Mouse (Mus musculus): Measurements from ENCODE around the gene Shank2. TPM values are rescaled to one million over a fixed set of nuclear protein-coding genes. Genes with fewer than 3 reads are reported as not detected.

Gene Shank2
- total and polyA plus RNA-seq, 3 experiments: not detected

GRCm38 (mm10) chr7:144458881-144459280, 457.2 kb downstream of the Shank2 start:
- H3K79me2 ChIP-seq (replicated peaks; ENCODE audit: control insufficient read depth, extremely low read depth, insufficient read depth, poor library complexity, severe bottlenecking): no peaks in the 10 kb centered on the region
- no peak overlapping the region for H3K4me2 ChIP-seq (ENCODE audit: insufficient read depth, low read depth, poor library complexity, severe bottlenecking)
- peaks cover 7% of the 10 kb centered on the region for H3K9me3 ChIP-seq (replicated peaks; ENCODE audit: low read length)
- dilution Hi-C loops (cut with MboI; ENCODE audit: extremely low pct_ligation_motif_present, extremely low pct_unique_long_range_greater_than_20kb, low sequenced_read_pairs): no loop called here
- H3K27me3 ChIP-seq (replicated peaks): peaks cover 81% of the 10 kb centered on the region
- H3K9ac ChIP-seq (ENCODE audit: insufficient read depth, low read depth): no peak overlapping the region
- H3K27ac ChIP-seq (ENCODE audit: insufficient read depth, low read depth): no peak overlapping the region
- peaks cover 0 to 2% of the 10 kb centered on the region in 2 experiments; a peak in 2 of 4 replicates for H3K4me1 ChIP-seq (ENCODE audit: control insufficient read depth in 1 of 2, insufficient read depth in 2 of 2)
- TF ChIP-seq MEF2A (IDR thresholded peaks at IDR 0.05; ENCODE audit: borderline replicate concordance, low read depth, low read length): no peak
- no peak for TF ChIP-seq MAX (IDR thresholded peaks at IDR 0.05; ENCODE audit: low read length)
- no peak for TF ChIP-seq EP300 (IDR thresholded peaks at IDR 0.05; ENCODE audit: low read length)
- TF ChIP-seq IRF4 (IDR thresholded peaks at IDR 0.05; ENCODE audit: low read depth, low read length): no peak
- no peak for TF ChIP-seq ZC3H11A (IDR thresholded peaks at IDR 0.05; ENCODE audit: low read depth, low read length)
- TF ChIP-seq HCFC1 (IDR thresholded peaks at IDR 0.05; ENCODE audit: low read depth, low read length): no peak
- TF ChIP-seq SMC3 (IDR thresholded peaks at IDR 0.05; ENCODE audit: low read depth, low read length): no peak
- TF ChIP-seq ELF1 (IDR thresholded peaks at IDR 0.05; ENCODE audit: low read depth, low read length): no peak
- no peak for TF ChIP-seq NELFE (IDR thresholded peaks at IDR 0.05; ENCODE audit: low read depth, low read length)
- no peak for TF ChIP-seq JUN (IDR thresholded peaks at IDR 0.05; ENCODE audit: insufficient read depth, low read depth, low read length)
- TF ChIP-seq GABPA (IDR thresholded peaks at IDR 0.05; ENCODE audit: insufficient replicate concordance, low read depth, low read length): no peak
- no peak for DNase-seq (ENCODE audit: extremely low read depth)
- no peaks in the 10 kb centered on the region for H3K36me3 ChIP-seq (replicated peaks in 1 of 2; ENCODE audit: control insufficient read depth in 1 of 2, insufficient read depth in 1 of 2, low read length in 1 of 2)
- in situ Hi-C loops (cut with MboI; ENCODE audit: low pct_ligation_motif_present, low pct_unique_long_range_greater_than_20kb, low sequenced_read_pairs): no loop called here
- H3K4me3 ChIP-seq (replicated peaks in 1 of 3; ENCODE audit: low read depth in 2 of 3, low read length in 2 of 3, poor library complexity in 1 of 3): no peak overlapping the region

GRCm38 (mm10) chr7:144461246-144461902, 459.6 kb downstream of the Shank2 start:
- Histone ChIP-seq H3K9ac (ENCODE audit: insufficient read depth, low read depth) (no peak overlapping the region), H3K27me3 (replicated peaks) (peaks cover 73% of the 10 kb centered on the region), H3K4me2 (ENCODE audit: insufficient read depth, low read depth, poor library complexity, severe bottlenecking) (no peak overlapping the region), H3K36me3 (replicated peaks in 1 of 2; ENCODE audit: control insufficient read depth in 1 of 2, insufficient read depth in 1 of 2, low read length in 1 of 2) (no peaks in the 10 kb centered on the region), H3K79me2 (replicated peaks; ENCODE audit: control insufficient read depth, extremely low read depth, insufficient read depth, poor library complexity, severe bottlenecking) (no peaks in the 10 kb centered on the region), H3K27ac (ENCODE audit: insufficient read depth, low read depth) (no peak overlapping the region), H3K9me3 (replicated peaks; ENCODE audit: low read length) (peaks cover 7% of the 10 kb centered on the region), H3K4me1 (ENCODE audit: control insufficient read depth in 1 of 2, insufficient read depth in 2 of 2) (peaks cover 0 to 2% of the 10 kb centered on the region in 2 experiments; a peak in 2 of 4 replicates), H3K4me3 (replicated peaks in 1 of 3; ENCODE audit: low read depth in 2 of 3, low read length in 2 of 3, poor library complexity in 1 of 3) (no peak overlapping the region)
- dilution Hi-C loops (cut with MboI; ENCODE audit: extremely low pct_ligation_motif_present, extremely low pct_unique_long_range_greater_than_20kb, low sequenced_read_pairs): no loop called here
- in situ Hi-C loops (cut with MboI; ENCODE audit: low pct_ligation_motif_present, low pct_unique_long_range_greater_than_20kb, low sequenced_read_pairs): no loop called here
- DNase-seq (ENCODE audit: extremely low read depth): no peak
- TF ChIP-seq TCF12 (IDR thresholded peaks at IDR 0.05; ENCODE audit: low read depth, low read length) (no peak), JUN (IDR thresholded peaks at IDR 0.05; ENCODE audit: insufficient read depth, low read depth, low read length) (no peak)

GRCm38 (mm10) chr7:144462577-144462976, 460.8 kb downstream of the Shank2 start:
- peaks cover 0 to 2% of the 10 kb centered on the region in 2 experiments; a peak in 2 of 4 replicates for H3K4me1 ChIP-seq (ENCODE audit: control insufficient read depth in 1 of 2, insufficient read depth in 2 of 2)
- no peaks in the 10 kb centered on the region for H3K79me2 ChIP-seq (replicated peaks; ENCODE audit: control insufficient read depth, extremely low read depth, insufficient read depth, poor library complexity, severe bottlenecking)
- TF ChIP-seq NELFE (IDR thresholded peaks at IDR 0.05; ENCODE audit: low read depth, low read length) (no peak), RAD21 (IDR thresholded peaks at IDR 0.05; ENCODE audit: low read depth, low read length) (no peak), KAT2A (IDR thresholded peaks at IDR 0.05; ENCODE audit: insufficient replicate concordance, low read length) (no peak), TCF12 (IDR thresholded peaks at IDR 0.05; ENCODE audit: low read depth, low read length) (no peak), MAX (IDR thresholded peaks at IDR 0.05; ENCODE audit: low read length) (no peak), EP300 (IDR thresholded peaks at IDR 0.05; ENCODE audit: low read length) (no peak), BHLHE40 (IDR thresholded peaks at IDR 0.05; ENCODE audit: low read depth, low read length) (no peak), JUND (conservative IDR thresholded peaks at IDR 0.05; ENCODE audit: low read depth, low read length) (no peak), ELF1 (IDR thresholded peaks at IDR 0.05; ENCODE audit: low read depth, low read length) (no peak), E2F4 (IDR thresholded peaks at IDR 0.05; ENCODE audit: insufficient replicate concordance, low read depth, low read length) (no peak), PAX5 (IDR thresholded peaks at IDR 0.05; ENCODE audit: low read length) (no peak), USF1 (IDR thresholded peaks at IDR 0.05; ENCODE audit: low read depth, low read length) (no peak), MXI1 (IDR thresholded peaks at IDR 0.05; ENCODE audit: low read depth, low read length) (no peak), HCFC1 (IDR thresholded peaks at IDR 0.05; ENCODE audit: low read depth, low read length) (no peak), MYC (IDR thresholded peaks at IDR 0.05; ENCODE audit: low read depth, low read length) (no peak), IRF4 (IDR thresholded peaks at IDR 0.05; ENCODE audit: low read depth, low read length) (no peak)
- no peak for DNase-seq (ENCODE audit: extremely low read depth)
- H3K9ac ChIP-seq (ENCODE audit: insufficient read depth, low read depth): no peak overlapping the region
- H3K4me2 ChIP-seq (ENCODE audit: insufficient read depth, low read depth, poor library complexity, severe bottlenecking): no peak overlapping the region
- H3K4me3 ChIP-seq (replicated peaks in 1 of 3; ENCODE audit: low read depth in 2 of 3, low read length in 2 of 3, poor library complexity in 1 of 3): no peak overlapping the region
- peaks cover 7% of the 10 kb centered on the region for H3K9me3 ChIP-seq (replicated peaks; ENCODE audit: low read length)
- H3K27me3 ChIP-seq (replicated peaks): peaks cover 69% of the 10 kb centered on the region
- H3K36me3 ChIP-seq (replicated peaks in 1 of 2; ENCODE audit: control insufficient read depth in 1 of 2, insufficient read depth in 1 of 2, low read length in 1 of 2): no peaks in the 10 kb centered on the region
- in situ Hi-C loops (cut with MboI; ENCODE audit: low pct_ligation_motif_present, low pct_unique_long_range_greater_than_20kb, low sequenced_read_pairs) (no loop called here), dilution Hi-C loops (cut with MboI; ENCODE audit: extremely low pct_ligation_motif_present, extremely low pct_unique_long_range_greater_than_20kb, low sequenced_read_pairs) (no loop called here)
- H3K27ac ChIP-seq (ENCODE audit: insufficient read depth, low read depth): no peak overlapping the region
